Mouse (Mus musculus): Measurements from ENCODE around the gene Smyd4.
"Not testable (repeated sequence)": the region's sequence is repeated elsewhere in the genome, so short reads cannot be mapped to it uniquely, and the experiment has no call there.

- TF ChIP-seq CTCF, EP300 (IDR thresholded peaks at IDR 0.05): not testable (repeated sequence)
Observed at GRCm38 (mm10) chr11:75378786-75379185, 30.6 kb downstream of the Smyd4 start.

Data from lung, postnatal 0 days (tissue).